Mouse (Mus musculus): ENCODE measurements at regions not wholly inside any gene's neighbourhood (a gene's known extent, or its start where the extent isn't known, plus 50 kb on each side); places are given as distances from the start of the nearest gene placed in this dataset.
A peak's percentile ranks its signal among the peaks of the same experiment; 100 is the strongest.

DNA sequence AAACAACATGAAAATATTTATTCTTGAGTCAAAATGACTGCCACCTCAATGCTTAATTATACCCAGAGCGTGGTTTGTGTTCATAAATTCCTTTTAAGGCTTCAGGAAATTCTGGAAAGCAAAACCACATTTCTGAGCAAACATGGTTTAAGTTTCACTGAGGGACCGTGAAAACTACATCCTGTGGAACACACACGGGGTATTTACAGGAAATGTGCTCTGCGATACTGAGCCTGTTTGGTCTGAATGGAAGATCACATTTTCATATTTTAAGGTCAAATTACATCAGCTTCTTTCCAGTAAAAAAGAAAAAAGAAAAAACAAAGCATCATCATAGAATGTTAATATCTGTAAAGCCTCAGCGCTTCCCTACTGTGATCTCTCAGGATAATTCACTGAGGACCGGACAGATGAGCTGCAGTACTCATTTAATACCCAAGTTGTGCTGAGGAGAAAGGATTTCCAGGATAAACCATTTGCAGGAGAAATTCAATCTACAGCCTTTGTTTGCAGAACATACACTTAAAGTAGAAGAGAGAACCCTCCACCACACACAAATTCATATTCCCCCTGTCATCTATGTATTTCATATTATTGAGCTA is 709.7 kb downstream of the Diaph3 start:
- Histone ChIP-seq H3K9me3 (ENCODE audit: low read length) (no peaks in the 10 kb centered on the region), H3K27me3 (ENCODE audit: insufficient read depth, low read length) (no peaks in the 10 kb centered on the region), H3K4me3 (replicated peaks; ENCODE audit: low read length) (no peak overlapping the region), H3K4me1 (replicated peaks; ENCODE audit: low read depth, low read length) (no peaks in the 10 kb centered on the region), H3K36me3 (ENCODE audit: insufficient read depth, low read length) (no peaks in the 10 kb centered on the region)
- TF ChIP-seq NANOG (IDR thresholded peaks at IDR 0.05; ENCODE audit: borderline replicate concordance, low read length) (no peak), POU5F1 (IDR thresholded peaks at IDR 0.05; ENCODE audit: borderline replicate concordance, low read length) (no peak), CTCF (conservative IDR thresholded peaks at IDR 0.05; ENCODE audit: low read length) (no peak)

DNA sequence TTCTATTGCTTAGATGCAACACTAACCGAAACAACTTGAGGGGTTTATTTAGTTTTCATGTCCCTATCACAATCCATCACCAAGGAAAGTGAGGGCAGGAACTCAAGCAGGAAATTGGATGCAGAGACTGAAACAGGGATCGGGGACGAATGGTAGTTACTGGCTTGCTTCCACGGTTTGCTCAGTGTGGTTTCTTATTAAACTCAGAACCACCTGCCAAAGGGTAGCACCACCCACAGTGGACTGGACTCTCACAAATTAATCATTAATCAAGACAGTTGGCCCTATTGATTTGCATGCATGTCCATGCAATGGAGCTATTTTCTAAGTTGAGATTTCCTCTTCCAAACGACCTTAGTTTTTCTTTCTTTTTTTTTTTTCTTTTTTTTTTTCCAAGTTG is 719.2 kb downstream of the Diaph3 start:
- H3K4me1 ChIP-seq (replicated peaks; ENCODE audit: low read depth, low read length): no peaks in the 10 kb centered on the region
- no peaks in the 10 kb centered on the region for H3K27me3 ChIP-seq (ENCODE audit: insufficient read depth, low read length)
- TF ChIP-seq POU5F1 (IDR thresholded peaks at IDR 0.05; ENCODE audit: borderline replicate concordance, low read length) (no peak), NANOG (IDR thresholded peaks at IDR 0.05; ENCODE audit: borderline replicate concordance, low read length) (no peak), CTCF (conservative IDR thresholded peaks at IDR 0.05; ENCODE audit: low read length) (no peak)
- peaks cover 21% of the 10 kb centered on the region for H3K9me3 ChIP-seq (ENCODE audit: low read length)
- no peak overlapping the region for H3K4me3 ChIP-seq (replicated peaks; ENCODE audit: low read length)
- no peaks in the 10 kb centered on the region for H3K36me3 ChIP-seq (ENCODE audit: insufficient read depth, low read length)

DNA sequence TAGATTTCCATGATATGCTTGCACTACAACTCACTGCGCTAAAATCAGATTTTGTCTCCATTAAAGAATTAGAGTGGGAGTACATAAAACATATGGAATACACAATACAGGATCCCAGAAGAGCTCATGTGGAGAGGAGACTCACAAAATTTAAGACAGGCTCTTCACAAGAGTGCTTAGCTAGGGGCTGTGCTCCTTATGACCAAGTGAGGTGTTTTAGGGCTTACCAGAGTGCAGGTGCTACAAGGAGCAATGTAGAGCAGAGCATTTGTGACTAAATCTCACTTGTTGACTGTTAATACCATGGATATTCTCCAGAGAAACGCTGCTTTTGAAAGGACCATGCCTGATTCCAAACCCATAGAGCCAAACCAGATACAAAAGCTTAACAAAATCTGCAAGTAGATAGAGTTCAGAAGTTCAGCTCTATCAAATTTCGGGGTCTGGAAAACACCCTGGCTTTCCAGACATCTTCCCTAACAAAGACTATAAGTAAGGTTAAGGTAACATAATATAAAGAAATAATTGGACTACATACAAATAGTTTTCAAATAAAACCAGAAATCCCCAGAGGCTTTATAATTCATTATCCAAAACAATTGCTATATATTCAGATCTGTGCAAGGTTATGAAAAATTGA is 721.0 kb downstream of the Diaph3 start:
- no peak overlapping the region for H3K4me3 ChIP-seq (replicated peaks; ENCODE audit: low read length)
- H3K9me3 ChIP-seq (ENCODE audit: low read length): peaks cover 21% of the 10 kb centered on the region
- no peaks in the 10 kb centered on the region for H3K36me3 ChIP-seq (ENCODE audit: insufficient read depth, low read length)
- TF ChIP-seq NANOG (IDR thresholded peaks at IDR 0.05; ENCODE audit: borderline replicate concordance, low read length) (no peak), POU5F1 (IDR thresholded peaks at IDR 0.05; ENCODE audit: borderline replicate concordance, low read length) (no peak), CTCF (conservative IDR thresholded peaks at IDR 0.05; ENCODE audit: low read length) (no peak)
- no peaks in the 10 kb centered on the region for H3K4me1 ChIP-seq (replicated peaks; ENCODE audit: low read depth, low read length)
- no peaks in the 10 kb centered on the region for H3K27me3 ChIP-seq (ENCODE audit: insufficient read depth, low read length)

DNA sequence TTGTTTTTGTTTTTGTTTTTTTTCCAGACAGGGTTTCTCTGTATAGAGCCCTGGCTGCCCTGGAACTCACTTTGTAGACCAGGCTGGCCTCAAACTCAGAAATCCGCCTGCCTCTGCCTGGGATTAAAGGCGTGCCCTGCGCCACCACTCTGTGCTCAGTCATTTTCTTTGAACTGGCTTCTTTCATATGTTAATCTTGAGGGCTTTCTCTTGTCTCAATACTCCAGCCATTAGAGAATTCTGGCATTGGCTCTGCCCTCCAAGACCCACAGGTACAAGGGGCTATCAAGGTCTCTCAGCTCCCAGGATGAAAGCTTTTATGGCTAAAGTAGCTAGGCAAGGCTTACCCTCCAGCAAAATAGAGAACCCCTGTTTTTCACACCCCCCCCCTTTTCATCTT is 744.2 kb downstream of the Diaph3 start:
- TF ChIP-seq POU5F1 (IDR thresholded peaks at IDR 0.05; ENCODE audit: borderline replicate concordance, low read length) (0 out of 2 replicates have a peak, but pooled peaks have one; percentile 11), CTCF (conservative IDR thresholded peaks at IDR 0.05; ENCODE audit: low read length) (no peak), NANOG (IDR thresholded peaks at IDR 0.05; ENCODE audit: borderline replicate concordance, low read length) (peak; percentile 36; the same call in 1 of the 2 replicates)
- H3K27me3 ChIP-seq (ENCODE audit: insufficient read depth, low read length): peaks cover 16% of the 10 kb centered on the region
- peaks cover 12% of the 10 kb centered on the region for H3K36me3 ChIP-seq (ENCODE audit: insufficient read depth, low read length)
- H3K9me3 ChIP-seq (ENCODE audit: low read length): peaks cover 57% of the 10 kb centered on the region
- H3K4me1 ChIP-seq (replicated peaks; ENCODE audit: low read depth, low read length): peaks cover 23% of the 10 kb centered on the region
- 0 out of 2 replicates have a peak overlapping the region, but pooled peaks have one; percentile 10 for H3K4me3 ChIP-seq (replicated peaks; ENCODE audit: low read length)

DNA sequence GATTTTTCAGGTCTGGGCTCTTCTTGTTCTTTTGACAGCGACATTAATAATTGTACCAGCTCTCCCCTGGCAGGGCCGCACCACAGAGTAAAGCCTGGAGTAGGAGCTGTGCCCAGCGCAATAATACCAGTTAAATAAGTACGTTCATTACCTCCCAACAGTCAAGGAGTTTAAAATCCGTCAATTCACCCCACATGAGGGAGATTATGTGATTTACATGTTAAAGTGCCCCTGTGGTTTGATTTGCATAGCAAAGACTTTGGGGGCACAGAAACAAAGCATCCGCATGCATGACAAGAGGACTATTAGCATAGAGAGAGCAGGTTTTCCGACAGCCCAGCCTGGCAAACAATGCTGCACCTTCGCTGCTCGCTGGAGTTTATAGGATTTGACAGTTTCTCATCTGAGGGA is 745.1 kb downstream of the Diaph3 start:
- TF ChIP-seq NANOG (IDR thresholded peaks at IDR 0.05; ENCODE audit: borderline replicate concordance, low read length): peak; percentile 94
- TF ChIP-seq POU5F1 (IDR thresholded peaks at IDR 0.05; ENCODE audit: borderline replicate concordance, low read length): peak; percentile 100
- no peak for TF ChIP-seq CTCF (conservative IDR thresholded peaks at IDR 0.05; ENCODE audit: low read length)
- Histone ChIP-seq H3K4me1 (replicated peaks; ENCODE audit: low read depth, low read length) (peaks cover 23% of the 10 kb centered on the region), H3K9me3 (ENCODE audit: low read length) (peaks cover 57% of the 10 kb centered on the region)

DNA sequence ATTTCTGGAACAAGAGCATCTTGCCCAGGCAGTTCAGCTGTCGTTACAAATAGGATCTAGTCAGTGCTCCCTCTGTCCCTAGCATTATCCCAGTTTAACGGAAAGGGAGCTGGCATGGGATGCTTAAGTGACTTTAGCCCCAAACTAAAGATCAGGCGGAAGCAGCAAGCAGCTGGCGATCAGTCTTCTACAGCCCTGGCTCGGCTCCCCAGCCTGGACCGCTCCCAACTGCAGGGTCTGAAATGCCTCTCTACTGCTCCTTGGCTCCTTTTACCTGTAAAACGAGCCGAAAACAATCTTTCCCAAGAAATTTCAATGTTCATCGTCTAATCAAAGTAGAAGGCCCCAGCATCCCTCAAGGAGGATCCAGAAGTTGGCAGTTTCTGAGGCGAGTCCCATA is 745.5 kb downstream of the Diaph3 start:
- Histone ChIP-seq H3K36me3 (ENCODE audit: insufficient read depth, low read length) (peaks cover 12% of the 10 kb centered on the region), H3K27me3 (ENCODE audit: insufficient read depth, low read length) (peaks cover 16% of the 10 kb centered on the region), H3K4me3 (replicated peaks; ENCODE audit: low read length) (peak overlapping the region; percentile 45; the same call in 1 of the 2 replicates), H3K4me1 (replicated peaks; ENCODE audit: low read depth, low read length) (peaks cover 23% of the 10 kb centered on the region), H3K9me3 (ENCODE audit: low read length) (peaks cover 54% of the 10 kb centered on the region)
- no peak for TF ChIP-seq NANOG (IDR thresholded peaks at IDR 0.05; ENCODE audit: borderline replicate concordance, low read length)
- TF ChIP-seq CTCF (conservative IDR thresholded peaks at IDR 0.05; ENCODE audit: low read length): no peak
- no peak for TF ChIP-seq POU5F1 (IDR thresholded peaks at IDR 0.05; ENCODE audit: borderline replicate concordance, low read length)

More for the DNA sequence above, 745.1 kb downstream of the Diaph3 start:
- H3K4me3 ChIP-seq (replicated peaks; ENCODE audit: low read length): peak overlapping the region; percentile 45; the same call in 1 of the 2 replicates
- peaks cover 16% of the 10 kb centered on the region for H3K27me3 ChIP-seq (ENCODE audit: insufficient read depth, low read length)
- H3K36me3 ChIP-seq (ENCODE audit: insufficient read depth, low read length): peaks cover 12% of the 10 kb centered on the region

DNA sequence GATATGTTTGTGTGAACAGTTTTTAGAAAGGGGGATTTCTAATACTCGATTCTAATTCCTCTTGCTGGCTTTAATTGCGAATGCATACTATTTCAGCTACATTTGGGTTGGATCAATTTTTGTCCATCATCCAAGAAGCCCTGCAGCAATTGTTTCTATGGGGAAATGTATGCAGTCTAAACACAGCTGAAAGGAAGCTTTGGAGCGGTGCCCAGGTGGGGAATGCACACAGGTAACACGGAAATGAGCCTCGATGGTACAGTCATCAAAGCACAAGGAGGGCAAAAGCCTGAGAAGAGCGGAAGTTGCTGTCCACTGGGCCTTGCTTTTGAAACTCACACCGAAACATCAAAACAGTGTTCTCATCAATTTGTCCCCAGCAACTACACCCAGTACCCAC is 746.0 kb downstream of the Diaph3 start:
- Histone ChIP-seq H3K27me3 (ENCODE audit: insufficient read depth, low read length) (peaks cover 16% of the 10 kb centered on the region), H3K36me3 (ENCODE audit: insufficient read depth, low read length) (peaks cover 12% of the 10 kb centered on the region), H3K4me3 (replicated peaks; ENCODE audit: low read length) (no peak overlapping the region), H3K4me1 (replicated peaks; ENCODE audit: low read depth, low read length) (peaks cover 23% of the 10 kb centered on the region), H3K9me3 (ENCODE audit: low read length) (peaks cover 49% of the 10 kb centered on the region)
- TF ChIP-seq NANOG (IDR thresholded peaks at IDR 0.05; ENCODE audit: borderline replicate concordance, low read length) (no peak), POU5F1 (IDR thresholded peaks at IDR 0.05; ENCODE audit: borderline replicate concordance, low read length) (no peak), CTCF (conservative IDR thresholded peaks at IDR 0.05; ENCODE audit: low read length) (no peak)

DNA sequence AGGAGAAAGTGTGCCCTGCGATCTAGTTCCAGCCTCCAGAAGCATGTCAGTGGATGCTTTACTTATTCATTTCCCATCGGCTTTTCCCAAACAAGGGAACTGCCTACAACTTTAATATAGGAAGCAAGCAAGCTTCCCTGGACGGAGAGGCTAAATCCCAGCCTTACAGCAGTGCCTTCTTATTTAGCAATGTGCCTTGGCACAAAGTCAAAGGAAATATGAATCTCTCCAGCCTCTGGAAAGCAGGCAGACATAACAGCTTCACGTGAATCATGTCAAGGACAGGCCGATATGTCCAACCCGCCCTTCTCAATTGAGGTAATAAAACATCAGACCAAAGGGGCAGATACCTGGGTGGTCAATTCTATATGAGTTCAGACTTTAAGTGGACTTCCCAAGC is 755.9 kb downstream of the Diaph3 start:
- Histone ChIP-seq H3K36me3 (ENCODE audit: insufficient read depth, low read length) (no peaks in the 10 kb centered on the region), H3K27me3 (ENCODE audit: insufficient read depth, low read length) (no peaks in the 10 kb centered on the region), H3K4me1 (replicated peaks; ENCODE audit: low read depth, low read length) (peaks cover 17% of the 10 kb centered on the region; the same call in 1 of the 2 replicates), H3K9me3 (ENCODE audit: low read length) (peaks cover 33% of the 10 kb centered on the region), H3K4me3 (replicated peaks; ENCODE audit: low read length) (no peak overlapping the region)
- no peak for TF ChIP-seq NANOG (IDR thresholded peaks at IDR 0.05; ENCODE audit: borderline replicate concordance, low read length)
- no peak for TF ChIP-seq POU5F1 (IDR thresholded peaks at IDR 0.05; ENCODE audit: borderline replicate concordance, low read length)

Measured in E14TG2a.4 (cell line).